ENCODE assay signal across 8 mouse cellular contexts in genomic region chr17:68881725-68882524, GRCm38 (mm10). TPM values are rescaled to one million over a fixed set of nuclear protein-coding genes. Genes with fewer than 3 reads are reported as not detected.
DNase-seq lines count a peak whose midpoint lies in the region; ATAC-seq lines count a peak whose summit lies in the region.

No protein-coding gene starts in this region.

- H3K4me1 ChIP-seq in forebrain, embryonic 16.5 days (replicated peaks; ENCODE audit: control insufficient read depth, insufficient read depth, low read length): no peaks in the 10 kb centered on the region
- 0 out of 2 replicates have a peak, but pooled peaks cover 8% of the 10 kb centered on the region for H3K4me1 ChIP-seq in midbrain, embryonic 12.5 days

- no peaks in the 10 kb centered on the region for H3K27me3 ChIP-seq in forebrain, embryonic 16.5 days (replicated peaks; ENCODE audit: control insufficient read depth, insufficient read depth, low read length)
- H3K27me3 ChIP-seq in midbrain, embryonic 12.5 days: no peaks in the 10 kb centered on the region

- DNase-seq in Muller cell, postnatal 12 days (ENCODE audit: inconsistent ontology term): peak; percentile 55
- peak; percentile 40 for DNase-seq in cerebellum, adult 11-12 months
- DNase-seq in kidney, adult 11 months: peak; percentile 17
- peak; percentile 45 to 72 for DNase-seq in left cerebral cortex, postnatal 25 days (ENCODE audit: low spot score in 2 of 2)
- DNase-seq in telencephalon, adult 2 months (ENCODE audit: low read depth, low spot score): peak; percentile 39
- DNase-seq in thymus, postnatal 10 days (ENCODE audit: low spot score in 2 of 2): no peak

- 11% methylated on average over 21 of the region's 21 CpGs for WGBS in forebrain, embryonic 16.5 days
- 17% methylated on average over 21 of the region's 21 CpGs for WGBS in midbrain, embryonic 12.5 days

- H3K4me2 ChIP-seq in forebrain, embryonic 16.5 days (ENCODE audit: low read length): peak overlapping the region; percentile 65
- peak overlapping the region; percentile 49 for H3K4me2 ChIP-seq in midbrain, embryonic 12.5 days (replicated peaks)

- peak; percentile 64 for ATAC-seq in forebrain, embryonic 16.5 days
- peak; percentile 82 for ATAC-seq in midbrain, embryonic 12.5 days (ENCODE audit: low FRiP score, low read depth)

- H3K9me3 ChIP-seq in forebrain, embryonic 16.5 days (ENCODE audit: control insufficient read depth, low read length): no peaks in the 10 kb centered on the region
- no peaks in the 10 kb centered on the region for H3K9me3 ChIP-seq in midbrain, embryonic 12.5 days

- peak overlapping the region; percentile 44 for H3K4me3 ChIP-seq in forebrain, embryonic 16.5 days (replicated peaks; ENCODE audit: low read length)
- peak overlapping the region; percentile 39 for H3K4me3 ChIP-seq in midbrain, embryonic 12.5 days

- no peaks in the 10 kb centered on the region for H3K36me3 ChIP-seq in forebrain, embryonic 16.5 days (ENCODE audit: control insufficient read depth, insufficient read depth)
- no peaks in the 10 kb centered on the region for H3K36me3 ChIP-seq in midbrain, embryonic 12.5 days

- intact Hi-C loops in left cerebral cortex, postnatal 25 days (cut with DNase I): loop anchor here (10.0 kb wide), 2 partner anchors 193 to 463 kb away; partner anchors contain the start of gene Epb41l3

- no peak overlapping the region for H3K27ac ChIP-seq in forebrain, embryonic 16.5 days (ENCODE audit: low read length)
- 0 out of 2 replicates have a peak overlapping the region, but pooled peaks have one; percentile 16 for H3K27ac ChIP-seq in midbrain, embryonic 12.5 days (replicated peaks)

- H3K9ac ChIP-seq in forebrain, embryonic 16.5 days (replicated peaks; ENCODE audit: low read depth, low read length): peak overlapping the region; percentile 49
- H3K9ac ChIP-seq in midbrain, embryonic 12.5 days (replicated peaks): no peak overlapping the region

RNA-seq across cellular contexts. Expression of gene Tmem200c, which starts 55.5 kb away (rescaled TPM):
- polyA plus RNA-seq in forebrain, embryonic 16.5 days (2015; fragmentation: Nextera tagmentation; extraction: Ambion mirVana): 2.1 and 2.4 TPM in 2 replicates
- 10 to 100 TPM; 19.2 to 20.5 TPM for total RNA-seq in left cerebral cortex, postnatal 25 days (2021)
- polyA plus RNA-seq in midbrain, embryonic 12.5 days (2016; fragmentation: Nextera tagmentation; extraction: Ambion mirVana): 4.1 and 4.7 TPM in 2 replicates

Comparison
In these comparisons a context has a peak if more than half of its experiments do, and no peak if none do; other contexts are left out.
1. DNase-seq: peak in Muller cell, postnatal 12 days (single experiment), cerebellum, adult 11-12 months (single experiment), kidney, adult 11 months (single experiment), left cerebral cortex, postnatal 25 days (2 of 2) and telencephalon, adult 2 months (single experiment); none in thymus, postnatal 10 days (0 of 2).